Mouse (Mus musculus) forebrain, postnatal 0 days (tissue): ENCODE measurements at regions not wholly inside any gene's neighbourhood (a gene's known extent, or its start where the extent isn't known, plus 50 kb on each side); places are given as distances from the start of the nearest gene placed in this dataset.

Experiments
- ATAC-seq: fragments of 200-750 bp; cut with Nextera tagmentation; 2 replicates; pipeline ENCODE4 v1.8.0; 2017; ENCODE audit warnings: mild to moderate bottlenecking, moderate library complexity
- DNase-seq: peaks from one replicate; pipeline ENCODE4 v3.0.0-alpha.2; 2015
- H3K27ac ChIP-seq: fragments of 300-500 bp; sonication (generic); 2 replicates; pipeline ENCODE4 v1.5.1; 2014; ENCODE audit warnings: low read depth, mild to moderate bottlenecking, antibody characterized with exemption, low read length, moderate library complexity, mixed read lengths
- H3K27me3 ChIP-seq: fragments of 300-500 bp; sonication (generic); 2 replicates; pipeline ENCODE4 v1.6.1; 2014; ENCODE audit warnings: mild to moderate bottlenecking, low read length, mixed read lengths; ENCODE audit not compliant: insufficient read depth
- H3K36me3 ChIP-seq: fragments of 300-500 bp; sonication (generic); 2 replicates; pipeline ENCODE4 v1.6.1; 2014; ENCODE audit warnings: mild to moderate bottlenecking, moderate library complexity; ENCODE audit not compliant: insufficient read depth
- H3K4me1 ChIP-seq: fragments of 300-500 bp; sonication (generic); 2 replicates; pipeline ENCODE4 v1.6.1; 2014; ENCODE audit warnings: antibody characterized with exemption; ENCODE audit not compliant: insufficient read depth
- H3K4me2 ChIP-seq: fragments of 300-500 bp; sonication (generic); 2 replicates; pipeline ENCODE4 v1.6.1; 2014; ENCODE audit warnings: low read depth, mild to moderate bottlenecking, moderate library complexity
- H3K4me3 ChIP-seq: fragments of 300-500 bp; sonication (generic); 2 replicates; pipeline ENCODE4 v1.5.1; 2014; ENCODE audit warnings: low read depth, low read length, mixed read lengths
- H3K9ac ChIP-seq: fragments of 300-500 bp; sonication (generic); 2 replicates; pipeline ENCODE4 v1.6.1; 2014; ENCODE audit warnings: mild to moderate bottlenecking
- H3K9me3 ChIP-seq: fragments of 300-500 bp; sonication (generic); 2 replicates; pipeline ENCODE4 v1.6.1; 2016; ENCODE audit warnings: low read length
- CTCF ChIP-seq: sonication (generic); IDR thresholded peaks from 2 replicates; pipeline ENCODE4 v1.5.1; 2016; ENCODE audit warnings: antibody characterized with exemption, control low read depth, low read depth
- WGBS: fragments of 180-500 bp; shearing (Covaris S2); extraction: QIAGEN DNeasy Blood & Tissue Kit; methylation state at CpG from one replicate; pipeline ENCODE4 v1.1.7; 2014; 5-methylcytosine and 5-hydroxymethylcytosine counted together

GRCm38 (mm10) chr3:80367972-80368371, 434.7 kb downstream of the Gria2 start:
- no peak for TF ChIP-seq CTCF
- Histone ChIP-seq H3K9me3 (no peaks in the 10 kb centered on the region), H3K4me1 (no peaks in the 10 kb centered on the region), H3K9ac (no peak overlapping the region), H3K4me3 (no peak overlapping the region), H3K27ac (no peak overlapping the region), H3K36me3 (no peaks in the 10 kb centered on the region), H3K4me2 (no peak overlapping the region), H3K27me3 (no peaks in the 10 kb centered on the region)
- peak; percentile 8 for DNase-seq
- ATAC-seq = peak; percentile 29; the same call in 1 of the 2 replicates

- TF ChIP-seq CTCF = no peak
- no peaks in the 10 kb centered on the region for H3K9me3 ChIP-seq
- H3K27ac ChIP-seq = 0 out of 2 replicates have a peak overlapping the region, but pooled peaks have one; percentile 40
- H3K36me3 ChIP-seq = no peaks in the 10 kb centered on the region
- H3K9ac ChIP-seq = no peak overlapping the region
- DNase-seq (peak; percentile 27), ATAC-seq (peak; percentile 29; the same call in 1 of the 2 replicates)
- no peaks in the 10 kb centered on the region for H3K4me1 ChIP-seq
- H3K4me2 ChIP-seq = no peak overlapping the region
- H3K27me3 ChIP-seq = no peaks in the 10 kb centered on the region
- 75% methylated on average over 4 of the region's 4 CpGs for WGBS
- H3K4me3 ChIP-seq = no peak overlapping the region
These were observed 433.3 kb downstream of the Gria2 start for GRCm38 (mm10) chr3:80369214-80369941.

- WGBS = 59% methylated on average over 3 of the region's 3 CpGs
- Histone ChIP-seq H3K4me2 (no peak overlapping the region), H3K4me3 (no peak overlapping the region), H3K36me3 (no peaks in the 10 kb centered on the region), H3K27ac (no peak overlapping the region), H3K9ac (no peak overlapping the region), H3K4me1 (no peaks in the 10 kb centered on the region), H3K9me3 (no peaks in the 10 kb centered on the region), H3K27me3 (no peaks in the 10 kb centered on the region)
- ATAC-seq = no peak
- DNase-seq = no peak
- no peak for TF ChIP-seq CTCF
These were observed 430.2 kb downstream of the Gria2 start for GRCm38 (mm10) chr3:80372436-80372835.

- Histone ChIP-seq H3K36me3 (no peaks in the 10 kb centered on the region), H3K9me3 (no peaks in the 10 kb centered on the region), H3K4me1 (no peaks in the 10 kb centered on the region), H3K27me3 (no peaks in the 10 kb centered on the region), H3K27ac (no peak overlapping the region), H3K4me3 (no peak overlapping the region), H3K9ac (no peak overlapping the region), H3K4me2 (no peak overlapping the region)
- TF ChIP-seq CTCF = no peak
- ATAC-seq = no peak
- 78% methylated on average over 2 of the region's 2 CpGs for WGBS
- no peak for DNase-seq
These were observed 416.6 kb downstream of the Gria2 start for GRCm38 (mm10) chr3:80385986-80386385.

GRCm38 (mm10) chr3:80396240-80396639, 406.4 kb downstream of the Gria2 start:
- ATAC-seq = peak; percentile 72

GRCm38 (mm10) chr3:80420453-80420852, 382.2 kb downstream of the Gria2 start:
- no peak overlapping the region for H3K4me3 ChIP-seq
- ATAC-seq = no peak
- H3K4me1 ChIP-seq = no peaks in the 10 kb centered on the region
- H3K4me2 ChIP-seq = no peak overlapping the region
- H3K27ac ChIP-seq = no peak overlapping the region
- no peaks in the 10 kb centered on the region for H3K27me3 ChIP-seq
- no peaks in the 10 kb centered on the region for H3K36me3 ChIP-seq
- WGBS = 81% methylated on average over 3 of the region's 3 CpGs
- TF ChIP-seq CTCF = no peak
- H3K9ac ChIP-seq = no peak overlapping the region
- no peaks in the 10 kb centered on the region for H3K9me3 ChIP-seq
- DNase-seq = no peak

More at GRCm38 (mm10) chr3:80396240-80396639, 406.4 kb downstream of the Gria2 start:
- Histone ChIP-seq H3K9me3 (no peaks in the 10 kb centered on the region), H3K27me3 (no peaks in the 10 kb centered on the region), H3K4me3 (no peak overlapping the region), H3K4me1 (peaks cover 4% of the 10 kb centered on the region; the same call in 1 of the 2 replicates), H3K36me3 (no peaks in the 10 kb centered on the region), H3K4me2 (no peak overlapping the region), H3K9ac (no peak overlapping the region), H3K27ac (no peak overlapping the region)
- peak; percentile 27 for DNase-seq
- WGBS = 19% methylated on average over 4 of the region's 4 CpGs
- TF ChIP-seq CTCF = no peak

GRCm38 (mm10) chr3:80421461-80421860, 381.2 kb downstream of the Gria2 start:
- H3K27me3 ChIP-seq = no peaks in the 10 kb centered on the region
- ATAC-seq (no peak), DNase-seq (no peak)
- H3K4me2 ChIP-seq = no peak overlapping the region
- H3K9me3 ChIP-seq = no peaks in the 10 kb centered on the region
- H3K4me1 ChIP-seq = no peaks in the 10 kb centered on the region
- H3K27ac ChIP-seq = no peak overlapping the region
- H3K36me3 ChIP-seq = no peaks in the 10 kb centered on the region
- no peak for TF ChIP-seq CTCF
- H3K4me3 ChIP-seq = no peak overlapping the region
- WGBS = 94% methylated on average over 3 of the region's 3 CpGs
- H3K9ac ChIP-seq = no peak overlapping the region
